Mouse (Mus musculus): ENCODE measurements around the gene Gas1. TPM values are rescaled to one million over a fixed set of nuclear protein-coding genes. Genes with fewer than 3 reads are reported as not detected.

The Gas1 gene
- polyA plus RNA-seq, 1 experiment from 2014 or later = 161 TPM

- Histone ChIP-seq H3K27me3 (ENCODE audit: low read depth, poor library complexity, severe bottlenecking) (0 out of 2 replicates have a peak, but pooled peaks cover 17% of the 10 kb centered on the region), H3K27ac (peak overlapping the region; percentile 47), H3K9me3 (replicated peaks) (no peaks in the 10 kb centered on the region), H3K4me3 (no peak overlapping the region), H3K4me1 (peaks cover 65% of the 10 kb centered on the region), H3K36me3 (no peaks in the 10 kb centered on the region)
- no peak for DNase-seq (ENCODE audit: low spot score)
- WGBS = 71% methylated on average over 13 of the region's 13 CpGs
Measured at GRCm38 (mm10) chr13:60131771-60132170, 45.4 kb downstream of the Gas1 start.

- H3K36me3 ChIP-seq = no peaks in the 10 kb centered on the region
- peaks cover 83% of the 10 kb centered on the region for H3K4me1 ChIP-seq
- H3K4me3 ChIP-seq = no peak overlapping the region
- 0 out of 2 replicates have a peak, but pooled peaks cover 13% of the 10 kb centered on the region for H3K27me3 ChIP-seq (ENCODE audit: low read depth, poor library complexity, severe bottlenecking)
- H3K9me3 ChIP-seq (replicated peaks) = no peaks in the 10 kb centered on the region
- 65% methylated on average over 9 of the region's 9 CpGs for WGBS
- H3K27ac ChIP-seq = peak overlapping the region; percentile 9; the same call in 1 of the 2 replicates
- no peak for DNase-seq (ENCODE audit: low spot score)
Measured at GRCm38 (mm10) chr13:60129541-60129940, 47.6 kb downstream of the Gas1 start.

- Histone ChIP-seq H3K4me1 (peaks cover 81% of the 10 kb centered on the region), H3K36me3 (no peaks in the 10 kb centered on the region), H3K9me3 (replicated peaks) (no peaks in the 10 kb centered on the region), H3K27ac (peak overlapping the region; percentile 82), H3K27me3 (ENCODE audit: low read depth, poor library complexity, severe bottlenecking) (0 out of 2 replicates have a peak, but pooled peaks cover 13% of the 10 kb centered on the region), H3K4me3 (no peak overlapping the region)
- 56% methylated on average over 19 of the region's 19 CpGs for WGBS
- no peak for DNase-seq (ENCODE audit: low spot score)
Measured at GRCm38 (mm10) chr13:60126338-60126737, 50.8 kb downstream of the Gas1 start.

GRCm38 (mm10) chr13:60125501-60126305 lies 51.5 kb downstream of the Gas1 start:
- Histone ChIP-seq H3K9me3 (replicated peaks) (no peaks in the 10 kb centered on the region), H3K4me1 (peaks cover 83% of the 10 kb centered on the region), H3K27me3 (ENCODE audit: low read depth, poor library complexity, severe bottlenecking) (0 out of 2 replicates have a peak, but pooled peaks cover 13% of the 10 kb centered on the region), H3K4me3 (peak overlapping the region; percentile 31), H3K27ac (peak overlapping the region; percentile 82), H3K36me3 (no peaks in the 10 kb centered on the region)
- WGBS = 24% methylated on average over 13 of the region's 13 CpGs
- DNase-seq (ENCODE audit: low spot score) = no peak

GRCm38 (mm10) chr13:60125020-60125419 lies 52.1 kb downstream of the Gas1 start:
- Histone ChIP-seq H3K27me3 (ENCODE audit: low read depth, poor library complexity, severe bottlenecking) (0 out of 2 replicates have a peak, but pooled peaks cover 13% of the 10 kb centered on the region), H3K36me3 (no peaks in the 10 kb centered on the region), H3K9me3 (replicated peaks) (no peaks in the 10 kb centered on the region), H3K4me3 (0 out of 2 replicates have a peak overlapping the region, but pooled peaks have one; percentile 31), H3K27ac (peak overlapping the region; percentile 82), H3K4me1 (peaks cover 77% of the 10 kb centered on the region)
- 8% methylated on average over 3 of the region's 3 CpGs for WGBS
- no peak for DNase-seq (ENCODE audit: low spot score)

GRCm38 (mm10) chr13:60124456-60124855 lies 52.7 kb downstream of the Gas1 start:
- Histone ChIP-seq H3K4me1 (peaks cover 72% of the 10 kb centered on the region), H3K9me3 (replicated peaks) (no peaks in the 10 kb centered on the region), H3K4me3 (no peak overlapping the region), H3K27ac (peak overlapping the region; percentile 79; the same call in 1 of the 2 replicates), H3K27me3 (ENCODE audit: low read depth, poor library complexity, severe bottlenecking) (0 out of 2 replicates have a peak, but pooled peaks cover 13% of the 10 kb centered on the region), H3K36me3 (no peaks in the 10 kb centered on the region)
- 25% methylated on average over 7 of the region's 7 CpGs for WGBS
- no peak for DNase-seq (ENCODE audit: low spot score)

Data from limb, embryonic 10.5 days (tissue).